Mouse (Mus musculus): ENCODE data around the gene Pabpn1. TPM values are rescaled to one million over a fixed set of nuclear protein-coding genes. Genes with fewer than 3 reads are reported as not detected.
A peak's percentile ranks its signal among the peaks of the same experiment; 100 is the strongest.

The Pabpn1 gene
- polyA plus RNA-seq, 1 experiment from 2014 or later: 46.4 TPM

- WGBS: 25% methylated on average over 2 of the region's 2 CpGs
- ATAC-seq (ENCODE audit: low FRiP score, low TSS enrichment): no peak
- peaks cover 9% of the 10 kb centered on the region; the same call in 1 of the 2 replicates for H3K36me3 ChIP-seq (ENCODE audit: control insufficient read depth, insufficient read depth, low read length)
- no peaks in the 10 kb centered on the region for H3K27me3 ChIP-seq (ENCODE audit: control insufficient read depth, insufficient read depth, low read length)
- H3K9me3 ChIP-seq (ENCODE audit: control insufficient read depth, low read length): no peaks in the 10 kb centered on the region
- no peak overlapping the region for H3K4me3 ChIP-seq (ENCODE audit: low read depth, low read length)
- peaks cover 3% of the 10 kb centered on the region; the same call in 1 of the 2 replicates for H3K4me1 ChIP-seq (replicated peaks; ENCODE audit: control insufficient read depth, insufficient read depth)
- TF ChIP-seq EP300 (optimal IDR thresholded peaks at IDR 0.05): no peak
- no peak for TF ChIP-seq CTCF (IDR thresholded peaks at IDR 0.05; ENCODE audit: low read depth)
- DNase-seq (ENCODE audit: low spot score): no peak
- no peak overlapping the region for H3K27ac ChIP-seq (replicated peaks)
- H3K4me2 ChIP-seq (replicated peaks; ENCODE audit: low read depth): no peak overlapping the region
- H3K9ac ChIP-seq (ENCODE audit: low read length): no peak overlapping the region
These were observed 5.1 kb downstream of the Pabpn1 start for GRCm38 (mm10) chr14:54897445-54897844.

DNA sequence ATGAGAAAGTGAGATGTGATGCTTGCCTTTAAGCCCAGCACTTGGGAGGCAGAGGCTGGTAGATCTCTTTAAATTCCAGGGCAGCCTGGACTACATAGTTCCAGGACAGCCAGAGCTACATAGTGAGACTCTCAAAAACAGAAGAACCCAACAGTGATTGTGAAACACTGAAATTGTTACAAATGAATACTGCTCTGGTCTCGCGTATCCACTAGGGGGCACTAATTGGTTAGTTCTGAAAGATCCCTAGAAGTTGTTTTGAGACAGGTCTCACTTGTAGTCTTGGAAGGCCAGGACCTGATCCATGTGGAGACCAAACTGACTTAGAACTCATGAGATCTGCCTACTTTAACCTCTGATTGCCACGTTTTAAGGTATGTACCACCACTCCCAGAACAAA, 8.1 kb downstream of the Pabpn1 start:
- no peaks in the 10 kb centered on the region for H3K9me3 ChIP-seq (ENCODE audit: control insufficient read depth, low read length)
- ATAC-seq (ENCODE audit: low FRiP score, low TSS enrichment): peak; percentile 71
- 0% methylated on average over 3 of the region's 3 CpGs for WGBS

DNA sequence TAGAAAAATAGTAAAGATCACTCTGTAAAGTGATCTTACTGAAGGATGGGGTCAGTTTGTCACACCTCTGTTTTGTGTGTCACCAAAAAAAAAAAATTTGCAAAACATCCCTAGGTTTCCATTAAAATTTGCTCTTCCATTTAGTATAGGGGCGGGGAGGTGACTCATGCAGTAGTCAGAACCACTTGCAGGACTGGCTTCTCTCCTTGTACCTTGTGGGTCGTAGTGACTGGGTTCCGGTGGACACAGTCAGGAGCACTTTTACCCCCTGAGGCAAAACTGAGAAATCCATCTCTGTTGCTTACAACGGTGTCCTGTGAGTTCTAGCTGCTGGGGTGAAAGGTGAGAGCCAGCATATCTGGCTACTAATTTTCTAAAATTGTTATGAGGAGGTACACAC, 11.3 kb downstream of the Pabpn1 start:
- no peak overlapping the region for H3K27ac ChIP-seq (replicated peaks)
- no peak overlapping the region for H3K9ac ChIP-seq (ENCODE audit: low read length)
- H3K4me1 ChIP-seq (replicated peaks; ENCODE audit: control insufficient read depth, insufficient read depth): no peaks in the 10 kb centered on the region
- H3K36me3 ChIP-seq (ENCODE audit: control insufficient read depth, insufficient read depth, low read length): peaks cover 8% of the 10 kb centered on the region; the same call in 1 of the 2 replicates
- no peak for DNase-seq (ENCODE audit: low spot score)
- no peak for ATAC-seq (ENCODE audit: low FRiP score, low TSS enrichment)
- 67% methylated on average over 4 of the region's 4 CpGs for WGBS
- no peaks in the 10 kb centered on the region for H3K9me3 ChIP-seq (ENCODE audit: control insufficient read depth, low read length)
- H3K4me3 ChIP-seq (ENCODE audit: low read depth, low read length): no peak overlapping the region
- TF ChIP-seq EP300 (optimal IDR thresholded peaks at IDR 0.05): no peak
- TF ChIP-seq CTCF (IDR thresholded peaks at IDR 0.05; ENCODE audit: low read depth): no peak
- H3K27me3 ChIP-seq (ENCODE audit: control insufficient read depth, insufficient read depth, low read length): no peaks in the 10 kb centered on the region
- H3K4me2 ChIP-seq (replicated peaks; ENCODE audit: low read depth): no peak overlapping the region

More for the DNA sequence above, 8.1 kb downstream of the Pabpn1 start:
- no peak overlapping the region for H3K4me2 ChIP-seq (replicated peaks; ENCODE audit: low read depth)
- H3K4me1 ChIP-seq (replicated peaks; ENCODE audit: control insufficient read depth, insufficient read depth): no peaks in the 10 kb centered on the region
- H3K4me3 ChIP-seq (ENCODE audit: low read depth, low read length): no peak overlapping the region
- TF ChIP-seq EP300 (optimal IDR thresholded peaks at IDR 0.05): no peak
- peak; percentile 92 for TF ChIP-seq CTCF (IDR thresholded peaks at IDR 0.05; ENCODE audit: low read depth)
- peaks cover 9% of the 10 kb centered on the region; the same call in 1 of the 2 replicates for H3K36me3 ChIP-seq (ENCODE audit: control insufficient read depth, insufficient read depth, low read length)
- no peaks in the 10 kb centered on the region for H3K27me3 ChIP-seq (ENCODE audit: control insufficient read depth, insufficient read depth, low read length)
- no peak overlapping the region for H3K9ac ChIP-seq (ENCODE audit: low read length)
- peak; percentile 66 for DNase-seq (ENCODE audit: low spot score)
- no peak overlapping the region for H3K27ac ChIP-seq (replicated peaks)

DNA sequence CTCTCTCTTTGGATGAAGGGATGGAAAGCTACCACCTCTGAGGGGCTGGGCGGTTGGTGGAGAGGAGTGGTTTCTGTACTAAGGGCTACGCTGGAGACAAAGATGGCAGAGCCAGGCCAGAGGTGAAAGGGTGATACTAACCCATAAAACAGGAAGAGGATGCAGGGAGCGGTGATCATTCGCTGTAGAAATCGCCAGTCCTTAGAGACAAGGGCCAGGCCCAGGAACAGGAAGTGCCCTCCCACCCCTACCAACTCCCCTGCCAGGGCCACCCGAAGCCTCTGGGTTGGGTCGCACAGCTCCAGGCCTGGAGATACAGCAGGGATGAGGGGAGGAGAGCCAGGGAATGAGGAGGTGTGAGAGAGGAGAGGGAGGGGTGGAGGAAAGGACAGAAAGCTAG, 16.4 kb downstream of the Pabpn1 start:
- Histone ChIP-seq H3K9ac (ENCODE audit: low read length) (no peak overlapping the region), H3K4me3 (ENCODE audit: low read depth, low read length) (no peak overlapping the region), H3K27me3 (ENCODE audit: control insufficient read depth, insufficient read depth, low read length) (no peaks in the 10 kb centered on the region), H3K36me3 (ENCODE audit: control insufficient read depth, insufficient read depth, low read length) (peaks cover 8% of the 10 kb centered on the region; the same call in 1 of the 2 replicates), H3K9me3 (ENCODE audit: control insufficient read depth, low read length) (no peaks in the 10 kb centered on the region), H3K4me1 (replicated peaks; ENCODE audit: control insufficient read depth, insufficient read depth) (0 out of 2 replicates have a peak, but pooled peaks cover 2% of the 10 kb centered on the region), H3K27ac (replicated peaks) (no peak overlapping the region), H3K4me2 (replicated peaks; ENCODE audit: low read depth) (no peak overlapping the region)
- no peak for DNase-seq (ENCODE audit: low spot score)
- ATAC-seq (ENCODE audit: low FRiP score, low TSS enrichment): no peak
- TF ChIP-seq EP300 (optimal IDR thresholded peaks at IDR 0.05) (no peak), CTCF (IDR thresholded peaks at IDR 0.05; ENCODE audit: low read depth) (no peak)
- WGBS: 85% methylated on average over 7 of the region's 7 CpGs

- DNase-seq (ENCODE audit: low spot score): no peak
- Histone ChIP-seq H3K27ac (replicated peaks) (peak overlapping the region; percentile 65), H3K36me3 (ENCODE audit: control insufficient read depth, insufficient read depth, low read length) (peaks cover 10% of the 10 kb centered on the region; the same call in 1 of the 2 replicates), H3K4me2 (replicated peaks; ENCODE audit: low read depth) (peak overlapping the region; percentile 99), H3K9me3 (ENCODE audit: control insufficient read depth, low read length) (no peaks in the 10 kb centered on the region), H3K9ac (ENCODE audit: low read length) (peak overlapping the region; percentile 84), H3K4me3 (ENCODE audit: low read depth, low read length) (peak overlapping the region; percentile 82), H3K27me3 (ENCODE audit: control insufficient read depth, insufficient read depth, low read length) (no peaks in the 10 kb centered on the region), H3K4me1 (replicated peaks; ENCODE audit: control insufficient read depth, insufficient read depth) (0 out of 2 replicates have a peak, but pooled peaks cover 2% of the 10 kb centered on the region)
- TF ChIP-seq CTCF (IDR thresholded peaks at IDR 0.05; ENCODE audit: low read depth): no peak
- TF ChIP-seq EP300 (optimal IDR thresholded peaks at IDR 0.05): no peak
- peak; percentile 53 for ATAC-seq (ENCODE audit: low FRiP score, low TSS enrichment)
- 3% methylated on average over 56 of the region's 69 CpGs for WGBS
These were observed 20.0 kb downstream of the Pabpn1 start for GRCm38 (mm10) chr14:54912109-54912850.

DNA sequence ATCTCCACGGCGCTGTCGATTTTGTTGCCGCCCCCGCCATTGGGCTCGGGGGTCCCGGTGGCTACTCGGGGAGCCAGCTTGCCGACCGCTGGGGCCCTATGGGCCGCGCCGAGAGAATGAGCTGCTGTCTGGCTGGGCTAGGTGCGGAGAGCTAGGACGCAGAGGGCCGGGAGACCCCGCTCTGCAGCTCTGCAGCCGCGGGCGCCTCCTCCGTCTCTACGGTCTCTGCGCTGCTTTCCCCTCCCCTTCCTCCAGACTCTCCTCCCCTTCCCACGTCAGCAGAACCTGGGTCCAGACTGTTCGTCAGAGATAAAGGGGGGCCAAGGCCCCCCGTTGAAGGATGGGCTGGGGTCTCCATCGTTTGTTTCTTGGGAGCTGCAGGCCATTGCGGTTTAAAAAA, 20.6 kb downstream of the Pabpn1 start, which contains the start of gene Slc22a17:
Gene Slc22a17 (minus strand): TSS at position 247 of the 400 bp plus-strand sequence.
- Histone ChIP-seq H3K4me2 (replicated peaks; ENCODE audit: low read depth) (peak within 1 kb of the TSS; percentile 99), H3K9me3 (ENCODE audit: control insufficient read depth, low read length) (no peaks in the 10 kb centered on the region), H3K27me3 (ENCODE audit: control insufficient read depth, insufficient read depth, low read length) (no peaks in the 10 kb centered on the region), H3K4me1 (replicated peaks; ENCODE audit: control insufficient read depth, insufficient read depth) (0 out of 2 replicates have a peak, but pooled peaks cover 2% of the 10 kb centered on the region), H3K9ac (ENCODE audit: low read length) (peak within 1 kb of the TSS; percentile 84), H3K4me3 (ENCODE audit: low read depth, low read length) (peak within 1 kb of the TSS; percentile 82), H3K36me3 (ENCODE audit: control insufficient read depth, insufficient read depth, low read length) (peaks cover 8% of the 10 kb centered on the region; the same call in 1 of the 2 replicates), H3K27ac (replicated peaks) (peak within 1 kb of the TSS; percentile 65)
- DNase-seq (ENCODE audit: low spot score): peak; percentile 69
- 0% methylated on average over 24 of the region's 28 CpGs for WGBS
- peak; percentile 85 for ATAC-seq (ENCODE audit: low FRiP score, low TSS enrichment)
- TF ChIP-seq EP300 (optimal IDR thresholded peaks at IDR 0.05) (no peak), CTCF (IDR thresholded peaks at IDR 0.05; ENCODE audit: low read depth) (no peak)
